Mouse (Mus musculus) thymus, postnatal 4 days (tissue): Measurements from ENCODE around the gene Vps72.
"Not testable (repeated sequence)": the region's sequence is repeated elsewhere in the genome, so short reads cannot be mapped to it uniquely, and the experiment has no call there.

Source experiments
- DNase-seq: peaks from one replicate; pipeline ENCODE4 v3.0.0; 2021

The Vps72 gene

GRCm38 (mm10) chr3:95134133-95134532 lies 23.3 kb downstream of the Vps72 start:
- not testable (repeated sequence) for DNase-seq

GRCm38 (mm10) chr3:95135023-95135422 lies 24.2 kb downstream of the Vps72 start:
- peak; percentile 58 for DNase-seq

GRCm38 (mm10) chr3:95135433-95136052 lies 24.7 kb downstream of the Vps72 start:
- peak; percentile 23 for DNase-seq

- DNase-seq: no peak
Observed at GRCm38 (mm10) chr3:95136336-95136735, 25.5 kb downstream of the Vps72 start.

- DNase-seq: peak; percentile 26
Observed at GRCm38 (mm10) chr3:95139586-95140288, 28.9 kb downstream of the Vps72 start.

GRCm38 (mm10) chr3:95140289-95140595 lies 29.4 kb downstream of the Vps72 start:
- no peak for DNase-seq

- DNase-seq: no peak
Observed at GRCm38 (mm10) chr3:95140795-95141194, 30.0 kb downstream of the Vps72 start.

GRCm38 (mm10) chr3:95141474-95141873 lies 30.7 kb downstream of the Vps72 start:
- DNase-seq: peak; percentile 79

GRCm38 (mm10) chr3:95141952-95142616 lies 31.3 kb downstream of the Vps72 start, which contains the start of gene Tnfaip8l2:
Gene Tnfaip8l2, minus strand, starts transcription at chr3:95142360.
- DNase-seq: peak; percentile 75

- DNase-seq: peak; percentile 94
Observed at GRCm38 (mm10) chr3:95142617-95143011, 31.8 kb downstream of the Vps72 start.

GRCm38 (mm10) chr3:95147924-95148323 lies 37.1 kb downstream of the Vps72 start:
- DNase-seq: no peak

GRCm38 (mm10) chr3:95153874-95154273 lies 43.1 kb downstream of the Vps72 start:
- DNase-seq: peak; percentile 82

GRCm38 (mm10) chr3:95159511-95159986 lies 48.7 kb downstream of the Vps72 start:
- DNase-seq: no peak

GRCm38 (mm10) chr3:95159987-95160963 lies 49.5 kb downstream of the Vps72 start, which contains the start of gene Sema6c:
Gene Sema6c, plus strand, starts transcription at chr3:95160457.
- peak; percentile 90 for DNase-seq

- DNase-seq: peak; percentile 42
Observed at GRCm38 (mm10) chr3:95161041-95161551, 50.3 kb downstream of the Vps72 start.

- DNase-seq: no peak
Observed at GRCm38 (mm10) chr3:95161618-95162344, 51.0 kb downstream of the Vps72 start.

GRCm38 (mm10) chr3:95162345-95162628 lies 51.5 kb downstream of the Vps72 start:
- no peak for DNase-seq

- no peak for DNase-seq
Observed at GRCm38 (mm10) chr3:95163419-95164255, 52.8 kb downstream of the Vps72 start.

- DNase-seq: no peak
Observed at GRCm38 (mm10) chr3:95164256-95164550, 53.4 kb downstream of the Vps72 start.

- no peak for DNase-seq
Observed at GRCm38 (mm10) chr3:95164840-95165239, 54.0 kb downstream of the Vps72 start.

- DNase-seq: no peak
Observed at GRCm38 (mm10) chr3:95169996-95170395, 59.2 kb downstream of the Vps72 start.
